Comparison of ENCODE assay signal across 10 mouse cellular contexts in the genomic region with DNA sequence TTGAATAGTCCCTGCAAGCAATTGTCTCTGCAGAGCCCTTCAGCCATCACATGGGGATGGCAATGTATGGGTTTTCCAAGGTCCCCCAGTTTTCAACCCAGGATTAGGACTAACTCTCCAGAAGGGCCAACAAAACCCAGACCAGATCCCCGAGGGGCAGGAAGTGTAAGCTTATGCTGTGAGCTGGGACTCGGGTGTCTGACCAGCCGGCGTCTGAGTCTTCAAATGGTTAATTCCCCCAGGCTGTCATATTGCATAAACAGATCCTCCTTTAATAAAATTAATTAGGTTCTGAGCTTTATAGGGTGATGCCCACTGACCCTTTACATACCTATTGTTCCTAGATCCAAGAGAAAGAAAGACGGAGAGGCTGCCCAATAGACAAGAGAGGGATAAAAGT. TPM values are rescaled to one million over a fixed set of nuclear protein-coding genes. Genes with fewer than 3 reads are reported as not detected.
DNase-seq lines count a peak whose midpoint lies in the region; ATAC-seq lines count a peak whose summit lies in the region.
"Had no signal": no experiment of that assay in that cellular context is flagged by ENCODE, and none has a peak within 500 bp of the region (broad histone marks: within the 10 kb centered on the region; RNA-seq: fewer than 3 reads in every experiment).

No protein-coding gene starts in this region.

- H3K4me2 ChIP-seq in hindbrain, embryonic 14.5 days (replicated peaks) = peak overlapping the region; percentile 71
- peak overlapping the region; percentile 58 for H3K4me2 ChIP-seq in midbrain, embryonic 13.5 days (replicated peaks)

- peaks cover 13% of the 10 kb centered on the region for H3K4me1 ChIP-seq in heart, embryonic 10.5 days
- peaks cover 21% of the 10 kb centered on the region for H3K4me1 ChIP-seq in hindbrain, embryonic 14.5 days (replicated peaks; ENCODE audit: control insufficient read depth, insufficient read depth, low read length)
- peaks cover 38% of the 10 kb centered on the region for H3K4me1 ChIP-seq in midbrain, embryonic 13.5 days (replicated peaks)

- WGBS in heart, embryonic 10.5 days = 6% methylated on average over 5 of the region's 5 CpGs
- WGBS in hindbrain, embryonic 14.5 days = 2% methylated on average over 5 of the region's 5 CpGs
- 1% methylated on average over 5 of the region's 5 CpGs for whole genome bisulfite sequencing in midbrain, embryonic 13.5 days

- peak overlapping the region; percentile 49 for H3K4me3 ChIP-seq in heart, embryonic 10.5 days
- peak overlapping the region; percentile 27 for H3K4me3 ChIP-seq in hindbrain, embryonic 14.5 days (replicated peaks; ENCODE audit: low read length)
- peak overlapping the region; percentile 30 for H3K4me3 ChIP-seq in midbrain, embryonic 13.5 days (replicated peaks)

- H3K36me3 ChIP-seq in heart, embryonic 10.5 days = no peaks in the 10 kb centered on the region
- no peaks in the 10 kb centered on the region for H3K36me3 ChIP-seq in hindbrain, embryonic 14.5 days (replicated peaks; ENCODE audit: control insufficient read depth, insufficient read depth)
- no peaks in the 10 kb centered on the region for H3K36me3 ChIP-seq in midbrain, embryonic 13.5 days

- no peak for ATAC-seq in hindbrain, embryonic 14.5 days (ENCODE audit: low FRiP score)
- ATAC-seq in midbrain, embryonic 13.5 days = no peak

- H3K27me3 ChIP-seq in heart, embryonic 10.5 days (ENCODE audit: insufficient read depth, poor library complexity, severe bottlenecking) = peaks cover 59% of the 10 kb centered on the region
- no peaks in the 10 kb centered on the region for H3K27me3 ChIP-seq in hindbrain, embryonic 14.5 days (ENCODE audit: control insufficient read depth, insufficient read depth, low read length)
- H3K27me3 ChIP-seq in midbrain, embryonic 13.5 days = peaks cover 3% of the 10 kb centered on the region; the same call in 1 of the 2 replicates

- no peak overlapping the region for H3K27ac ChIP-seq in heart, embryonic 10.5 days
- no peak overlapping the region for H3K27ac ChIP-seq in hindbrain, embryonic 14.5 days
- H3K27ac ChIP-seq in midbrain, embryonic 13.5 days = no peak overlapping the region

- H3K9ac ChIP-seq in hindbrain, embryonic 14.5 days = peak overlapping the region; percentile 44
- H3K9ac ChIP-seq in midbrain, embryonic 13.5 days (replicated peaks) = peak overlapping the region; percentile 46; the same call in 1 of the 2 replicates

- DNase-seq in heart, embryonic 10.5 days (ENCODE audit: low spot score) = no peak
- DNase-seq in heart, postnatal 14 days = no peak
- DNase-seq in embryo, embryonic 11 days = peak; percentile 52
- DNase-seq in hindbrain, embryonic 14.5 days (ENCODE audit: low spot score) = no peak
- DNase-seq in cerebellum, postnatal 14 days = no peak
- DNase-seq in thymus, postnatal 4 days = no peak
- DNase-seq in right cerebral cortex, postnatal 10 days (ENCODE audit: low spot score in 2 of 2) = no peak
- DNase-seq: gastrocnemius, postnatal 10 days; thymus, postnatal 36 days had no signal

- no peaks in the 10 kb centered on the region for H3K9me3 ChIP-seq in heart, embryonic 10.5 days
- H3K9me3 ChIP-seq in hindbrain, embryonic 14.5 days (ENCODE audit: control insufficient read depth, low read length) = no peaks in the 10 kb centered on the region
- H3K9me3 ChIP-seq in midbrain, embryonic 13.5 days = no peaks in the 10 kb centered on the region

- intact Hi-C loops in heart, postnatal 14 days (cut with DNase I) = no loop called here

RNA-seq across cellular contexts. Expression of a gene that starts 14.4 kb away (rescaled TPM):
- polyA plus RNA-seq in heart, embryonic 10.5 days (2016; fragmentation: Nextera tagmentation; extraction: Ambion mirVana) = not detected in 2 replicates
- total RNA-seq in heart, postnatal 14 days (2021) = not detected
- polyA plus RNA-seq in hindbrain, embryonic 14.5 days (2014; fragmentation: Nextera tagmentation; extraction: Ambion mirVana) = not detected in 2 replicates
- polyA plus RNA-seq in midbrain, embryonic 13.5 days (2015; fragmentation: Nextera tagmentation; extraction: Ambion mirVana) = not detected in 2 replicates
- total RNA-seq: gastrocnemius, postnatal 10 days had no signal

RNA-seq across cellular contexts. Expression of a gene that starts 17.4 kb away (rescaled TPM):
- polyA plus RNA-seq in heart, embryonic 10.5 days (2016; fragmentation: Nextera tagmentation; extraction: Ambion mirVana) = 13.5 and 23.5 TPM in 2 replicates
- 1 to 10 TPM; 4.1 to 5.0 TPM for total RNA-seq in heart, postnatal 14 days (2021)
- 106 and 117 TPM in 2 replicates for polyA plus RNA-seq in hindbrain, embryonic 14.5 days (2014; fragmentation: Nextera tagmentation; extraction: Ambion mirVana)
- 97.6 and 102 TPM in 2 replicates for polyA plus RNA-seq in midbrain, embryonic 13.5 days (2015; fragmentation: Nextera tagmentation; extraction: Ambion mirVana)
